Mouse (Mus musculus) testis, adult 2 months (tissue): Measurements from ENCODE around the gene Ssu72. TPM values are rescaled to one million over a fixed set of nuclear protein-coding genes. Genes with fewer than 3 reads are reported as not detected.

Experiments used
- H3K27ac ChIP-seq: fragments of 200-500 bp; 2 replicates; pipeline ENCODE4 v1.5.1; 2012; ENCODE audit warnings: low read depth, low read length; ENCODE audit not compliant: control insufficient read depth, insufficient read depth
- H3K27me3 ChIP-seq: fragments of 200-500 bp; 2 replicates; pipeline ENCODE4 v1.6.1; 2012; ENCODE audit warnings: mild to moderate bottlenecking, low read length, moderate library complexity; ENCODE audit not compliant: control insufficient read depth, insufficient read depth
- H3K36me3 ChIP-seq: fragments of 200-500 bp; 2 replicates; pipeline ENCODE4 v1.6.1; 2012; ENCODE audit warnings: mild to moderate bottlenecking, low read length; ENCODE audit not compliant: control insufficient read depth, insufficient read depth
- H3K4me1 ChIP-seq: fragments of 200-500 bp; 2 replicates; pipeline ENCODE4 v1.6.1; 2012; ENCODE audit warnings: low read length; ENCODE audit not compliant: control insufficient read depth, insufficient read depth
- H3K4me3 ChIP-seq: fragments of 200-500 bp; 2 replicates; pipeline ENCODE4 v1.5.1; 2012; ENCODE audit warnings: low read depth, mild to moderate bottlenecking, low read length, moderate library complexity, mixed read lengths; ENCODE audit not compliant: control insufficient read depth
- CTCF ChIP-seq: fragments of 200-500 bp; IDR thresholded peaks from 2 replicates; pipeline ENCODE4 v1.5.1; 2012; ENCODE audit warnings: low read depth, mild to moderate bottlenecking, inconsistent platforms, low read length, moderate library complexity; ENCODE audit not compliant: control insufficient read depth, insufficient read depth, insufficient replicate concordance
- POLR2A ChIP-seq: fragments of 200-500 bp; IDR thresholded peaks from 2 replicates; pipeline ENCODE4 v1.6.1; 2012; ENCODE audit warnings: low read depth, mild to moderate bottlenecking, inconsistent platforms, low read length, moderate library complexity; ENCODE audit not compliant: control insufficient read depth
- polyA plus RNA-seq: library from polyadenylated mRNA; depleted of rRNA; stranded (reverse); fragments of >200 nt; gene quantifications from 2 replicates; pipeline ENCODE4 v1.2.3, GENCODE M21; 2012

Gene Ssu72
- polyA plus RNA-seq, 1 experiment = 34.6 TPM

GRCm38 (mm10) chr4:155760613-155761355 lies 56.2 kb downstream of the Ssu72 start, which contains the start of gene Atad3a:
TSS of gene Atad3a (minus strand) at chr4:155761093.
- H3K4me3 ChIP-seq = peak within 1 kb of the TSS; percentile 76
- H3K27ac ChIP-seq = peak within 1 kb of the TSS; percentile 52
- H3K36me3 ChIP-seq = no peaks in the 10 kb centered on the region
- no peaks in the 10 kb centered on the region for H3K27me3 ChIP-seq
- no peak for TF ChIP-seq CTCF
- peak; percentile 71 for TF ChIP-seq POLR2A
- H3K4me1 ChIP-seq = peaks cover 12% of the 10 kb centered on the region

GRCm38 (mm10) chr4:155761356-155762099 lies 56.9 kb downstream of the Ssu72 start:
- peak overlapping the region; percentile 76 for H3K4me3 ChIP-seq
- no peaks in the 10 kb centered on the region for H3K27me3 ChIP-seq
- H3K27ac ChIP-seq = peak overlapping the region; percentile 52
- no peaks in the 10 kb centered on the region for H3K36me3 ChIP-seq
- H3K4me1 ChIP-seq = peaks cover 12% of the 10 kb centered on the region
- TF ChIP-seq CTCF = no peak
- TF ChIP-seq POLR2A = no peak

GRCm38 (mm10) chr4:155762357-155762756 lies 57.8 kb downstream of the Ssu72 start:
- no peaks in the 10 kb centered on the region for H3K36me3 ChIP-seq
- peaks cover 12% of the 10 kb centered on the region for H3K4me1 ChIP-seq
- H3K4me3 ChIP-seq = no peak overlapping the region
- TF ChIP-seq CTCF (no peak), POLR2A (no peak)
- H3K27me3 ChIP-seq = no peaks in the 10 kb centered on the region
- H3K27ac ChIP-seq = no peak overlapping the region

GRCm38 (mm10) chr4:155769496-155769879 lies 64.9 kb downstream of the Ssu72 start:
- H3K4me1 ChIP-seq = peaks cover 18% of the 10 kb centered on the region
- H3K36me3 ChIP-seq = no peaks in the 10 kb centered on the region
- H3K27ac ChIP-seq = peak overlapping the region; percentile 63
- TF ChIP-seq POLR2A = no peak
- TF ChIP-seq CTCF = no peak
- H3K27me3 ChIP-seq = no peaks in the 10 kb centered on the region
- H3K4me3 ChIP-seq = peak overlapping the region; percentile 80

GRCm38 (mm10) chr4:155769880-155770512 lies 65.4 kb downstream of the Ssu72 start:
- TF ChIP-seq POLR2A = peak; percentile 73
- peak; percentile 99 for TF ChIP-seq CTCF
- Histone ChIP-seq H3K27me3 (no peaks in the 10 kb centered on the region), H3K36me3 (no peaks in the 10 kb centered on the region), H3K4me1 (peaks cover 21% of the 10 kb centered on the region), H3K4me3 (peak overlapping the region; percentile 80), H3K27ac (peak overlapping the region; percentile 63)

- H3K4me3 ChIP-seq = peak overlapping the region; percentile 80
- H3K27me3 ChIP-seq = no peaks in the 10 kb centered on the region
- TF ChIP-seq CTCF = no peak
- TF ChIP-seq POLR2A = no peak
- no peak overlapping the region; the same call in 1 of the 2 replicates for H3K27ac ChIP-seq
- peaks cover 27% of the 10 kb centered on the region for H3K4me1 ChIP-seq
- no peaks in the 10 kb centered on the region for H3K36me3 ChIP-seq
These were observed 66.0 kb downstream of the Ssu72 start for GRCm38 (mm10) chr4:155770626-155771025.

- no peak for TF ChIP-seq CTCF
- TF ChIP-seq POLR2A = no peak
- Histone ChIP-seq H3K27ac (no peak overlapping the region), H3K4me1 (peaks cover 32% of the 10 kb centered on the region), H3K27me3 (no peaks in the 10 kb centered on the region), H3K4me3 (no peak overlapping the region), H3K36me3 (no peaks in the 10 kb centered on the region)
These were observed 67.1 kb downstream of the Ssu72 start for GRCm38 (mm10) chr4:155771706-155772105.
